Mouse (Mus musculus) cerebellum, postnatal 36 days (tissue): ENCODE measurements around the gene Bmp8a.
"Not testable (repeated sequence)": the region's sequence is repeated elsewhere in the genome, so short reads cannot be mapped to it uniquely, and the experiment has no call there.

ENCODE experiments used
- DNase-seq, 2 experiments: peaks; one replicate each; pipeline ENCODE4 v3.0.0; 2021 to 2022; ENCODE audit warnings: mixed read lengths in 2 of 2

Bmp8a gene

DNA sequence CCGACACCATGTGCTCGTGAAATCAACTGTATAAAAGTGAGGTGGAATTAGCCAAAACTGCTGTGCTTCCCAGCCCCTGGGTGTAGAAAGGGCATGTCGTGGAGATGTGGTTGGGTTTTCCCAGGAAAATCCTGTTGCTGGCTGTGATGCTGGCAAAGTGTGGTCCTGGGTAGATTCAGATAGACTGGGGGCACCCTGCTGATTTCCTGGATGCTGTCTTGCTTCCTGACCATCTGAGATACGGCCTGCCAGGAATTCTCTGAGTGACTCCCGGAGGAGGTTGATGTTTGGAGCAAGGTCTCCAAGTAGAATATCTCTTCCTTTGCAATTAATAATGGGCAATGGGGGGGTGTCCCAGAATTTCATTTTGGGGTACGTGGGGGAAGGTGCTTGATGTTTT lies 14.1 kb downstream of the Bmp8a start:
- DNase-seq = peak; percentile 46 to 57

DNA sequence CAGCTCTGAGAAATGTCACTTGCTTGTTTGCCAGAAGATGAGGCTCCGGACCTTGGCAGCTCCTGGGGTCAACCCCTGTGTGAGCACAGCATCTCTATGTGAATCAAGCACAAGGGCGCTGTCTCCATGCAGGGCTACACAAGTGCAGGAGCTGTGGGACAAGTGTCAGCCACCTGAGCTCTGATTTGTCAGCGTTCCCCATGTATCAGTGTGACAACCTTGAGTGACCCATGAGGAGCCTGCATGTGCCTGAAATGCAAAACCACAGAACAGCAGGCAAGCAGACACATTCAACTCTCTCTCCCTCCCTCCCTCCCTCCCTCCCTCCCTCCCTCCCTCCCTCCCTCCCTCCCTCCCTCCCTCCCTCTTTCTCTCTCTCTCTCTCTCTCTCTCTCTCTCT lies 15.4 kb downstream of the Bmp8a start:
- DNase-seq = no peak

DNA sequence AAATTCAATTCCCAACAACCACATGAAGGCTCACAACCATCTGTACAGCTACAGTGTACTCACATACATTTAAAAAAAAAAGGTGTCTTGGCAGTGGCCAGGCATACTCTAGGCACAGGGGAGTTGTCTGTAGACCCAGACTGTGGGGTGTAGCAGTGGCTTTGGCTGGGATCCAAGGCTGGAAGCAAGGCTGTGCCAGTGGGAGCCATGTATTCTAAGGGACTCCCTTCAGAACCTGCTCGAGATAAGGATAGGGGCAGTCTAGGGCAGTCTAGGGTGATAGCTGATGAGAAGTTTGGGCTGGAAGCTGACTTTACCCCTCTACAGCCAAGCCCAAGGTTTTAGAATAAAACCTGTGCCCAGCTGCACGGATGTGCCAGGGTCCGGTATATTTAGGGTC lies 17.0 kb downstream of the Bmp8a start:
- no peak for DNase-seq

DNA sequence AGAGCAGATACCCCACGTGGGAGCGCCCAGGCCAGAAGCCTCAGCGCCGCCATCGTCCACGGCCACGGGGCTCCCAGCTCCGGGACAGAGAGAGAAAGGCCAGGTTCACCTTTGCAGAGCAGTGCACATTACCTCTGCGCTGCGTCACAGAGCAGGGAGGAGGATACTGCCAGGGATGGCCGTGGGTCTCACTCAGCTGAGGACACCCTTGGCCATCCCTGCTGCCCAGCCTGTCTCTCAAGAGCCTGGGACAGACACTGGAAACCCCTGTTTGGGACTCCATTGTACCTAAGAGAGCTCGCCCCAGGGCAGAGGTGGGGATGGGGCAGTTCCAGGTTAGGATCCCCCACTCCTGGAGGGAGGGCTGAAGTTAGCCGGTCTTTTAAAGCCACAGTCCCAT lies 19.5 kb downstream of the Bmp8a start, which contains the start of gene Oxct2a:
Gene Oxct2a, minus strand, starts transcription at position 101 of the 400 bp plus-strand sequence.
- DNase-seq = no peak

DNA sequence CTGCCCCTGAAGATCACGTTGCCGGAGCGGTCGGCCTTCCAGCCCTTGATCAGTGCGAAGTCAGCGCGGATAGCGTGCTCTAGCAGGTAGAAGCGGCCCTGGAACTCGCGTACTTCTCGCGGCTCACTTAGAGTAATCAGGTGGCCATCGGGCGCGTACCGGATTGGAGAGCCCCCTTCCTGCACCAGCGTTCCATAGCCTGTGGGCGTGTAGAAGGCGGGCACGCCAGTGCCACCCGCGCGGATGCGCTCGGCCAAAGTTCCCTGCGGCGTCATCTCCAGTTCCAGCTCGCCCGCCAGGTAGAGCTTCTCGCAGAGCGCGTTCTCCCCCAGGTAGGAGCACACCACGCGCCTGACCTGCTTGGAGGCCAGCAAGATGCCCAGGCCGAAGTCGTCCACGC lies 20.1 kb downstream of the Bmp8a start:
- DNase-seq = not testable (repeated sequence)

DNA sequence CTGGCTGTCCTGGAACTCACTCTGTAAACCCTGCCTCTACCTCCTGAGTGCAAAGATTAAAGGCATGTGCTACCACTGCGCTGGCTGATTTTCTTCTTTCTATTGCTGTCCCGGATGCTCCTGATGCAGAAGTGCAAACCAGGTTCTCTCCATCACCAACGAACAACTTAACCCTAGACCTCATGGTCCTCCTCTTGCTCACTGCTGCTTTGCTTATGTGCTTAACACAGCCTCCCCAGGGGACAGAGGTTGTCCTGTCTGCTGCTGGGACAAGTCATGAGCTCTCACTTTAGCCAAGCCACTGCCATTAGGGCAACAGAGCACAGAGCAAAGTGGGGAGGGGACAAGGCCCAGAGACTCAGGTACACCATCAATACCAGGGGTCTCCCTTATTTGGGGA lies 28.6 kb downstream of the Bmp8a start:
- no peak for DNase-seq

DNA sequence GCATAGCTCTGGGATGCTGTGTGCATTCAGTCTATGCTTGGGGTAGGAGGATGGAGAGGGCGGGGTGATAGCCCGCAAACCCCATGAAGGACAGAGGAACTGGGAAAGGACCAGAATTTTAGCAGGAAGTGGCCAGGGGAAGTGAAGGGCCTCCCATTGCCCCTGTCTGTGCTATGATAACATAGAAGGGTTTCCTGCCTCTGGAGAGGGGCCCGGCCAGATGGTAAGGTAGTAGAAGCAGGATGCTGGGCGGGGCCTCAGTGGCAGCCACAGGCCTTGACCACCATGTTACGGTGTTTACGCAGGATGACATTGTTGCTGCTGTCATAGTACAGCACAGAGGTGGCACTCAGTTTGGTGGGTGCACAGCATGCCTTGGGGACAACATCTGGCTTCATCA lies 30.0 kb downstream of the Bmp8a start:
- no peak for DNase-seq

DNA sequence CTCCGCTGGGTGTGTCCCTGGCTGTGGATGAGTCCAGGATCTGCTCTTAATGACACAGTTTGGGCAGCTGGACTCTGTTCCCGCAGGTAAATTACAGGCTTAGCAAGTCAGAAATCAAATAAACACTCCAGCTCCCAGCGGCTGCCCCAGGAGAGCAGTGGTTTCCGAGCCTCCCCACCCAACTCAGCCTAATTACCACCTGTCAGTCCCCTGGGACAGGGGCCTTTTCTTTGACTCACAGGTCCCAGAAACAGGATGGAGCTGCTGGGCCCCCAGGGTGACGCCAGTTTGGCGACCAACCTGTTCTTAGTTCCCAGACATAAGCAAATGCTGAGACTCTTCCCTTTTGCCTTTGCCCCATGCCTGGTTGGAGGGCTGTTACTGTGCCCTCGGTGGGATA lies 31.2 kb downstream of the Bmp8a start:
- no peak for DNase-seq

DNA sequence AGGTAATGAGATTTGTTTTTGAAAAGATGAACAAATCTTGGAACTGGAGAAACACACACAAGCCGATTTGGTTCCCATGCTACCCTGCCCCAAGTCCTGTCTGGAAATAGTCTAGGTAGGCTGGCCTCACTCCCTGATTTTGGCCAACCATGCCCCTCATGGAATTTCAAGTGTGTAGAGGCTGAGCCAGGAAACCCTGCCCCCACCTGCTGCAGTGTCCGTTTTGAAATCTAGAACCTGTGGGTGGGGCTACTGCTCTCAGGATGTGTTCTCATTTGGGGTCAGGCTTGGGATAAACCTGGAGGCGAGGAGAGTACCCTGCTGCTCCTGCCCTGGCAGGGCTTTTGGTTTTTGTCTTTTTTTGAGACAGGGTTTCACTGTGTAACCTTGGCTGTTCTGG lies 34.8 kb downstream of the Bmp8a start:
- no peak for DNase-seq

DNA sequence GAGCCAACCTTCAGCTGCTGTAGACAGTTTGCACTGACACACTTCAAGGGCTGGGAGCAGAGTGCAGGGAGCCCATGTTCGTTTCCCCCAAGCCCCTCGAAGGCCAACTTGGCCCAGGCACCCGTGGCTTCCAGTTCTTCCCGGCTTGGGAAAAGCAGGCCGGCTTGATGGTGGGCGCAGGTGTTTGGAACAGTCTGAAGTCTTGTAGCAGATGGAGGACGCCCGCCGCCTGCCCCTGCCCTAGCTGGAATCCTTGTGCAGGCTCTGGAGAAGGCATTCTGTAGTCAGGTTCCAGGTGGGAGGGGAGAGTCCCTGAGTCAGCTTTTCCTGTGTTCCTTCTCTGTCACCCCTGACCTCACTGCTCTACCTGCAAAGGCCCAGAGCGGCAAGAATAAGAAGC lies 36.1 kb downstream of the Bmp8a start:
- DNase-seq = no peak

DNA sequence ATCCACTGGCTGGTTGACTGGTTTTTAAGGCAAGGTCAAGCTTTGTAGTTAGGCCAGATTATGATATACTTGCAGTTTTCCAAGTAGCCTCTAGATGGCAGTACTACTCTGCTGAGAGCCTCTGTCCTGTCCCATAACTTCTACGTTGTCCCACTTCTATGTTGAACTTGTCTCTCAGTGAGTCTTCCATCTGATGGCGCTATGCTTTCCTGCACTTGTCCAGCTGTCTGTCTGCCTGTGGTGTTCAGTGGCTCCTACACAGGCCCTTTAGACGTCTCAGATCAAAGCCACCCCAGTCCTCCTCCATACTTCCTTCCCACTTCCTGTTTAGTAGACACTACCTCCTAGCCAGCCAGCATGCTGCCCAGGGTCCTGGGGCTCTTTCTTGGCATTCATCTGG lies 37.3 kb downstream of the Bmp8a start:
- DNase-seq = peak in 1 of 2 experiments; percentile 34

DNA sequence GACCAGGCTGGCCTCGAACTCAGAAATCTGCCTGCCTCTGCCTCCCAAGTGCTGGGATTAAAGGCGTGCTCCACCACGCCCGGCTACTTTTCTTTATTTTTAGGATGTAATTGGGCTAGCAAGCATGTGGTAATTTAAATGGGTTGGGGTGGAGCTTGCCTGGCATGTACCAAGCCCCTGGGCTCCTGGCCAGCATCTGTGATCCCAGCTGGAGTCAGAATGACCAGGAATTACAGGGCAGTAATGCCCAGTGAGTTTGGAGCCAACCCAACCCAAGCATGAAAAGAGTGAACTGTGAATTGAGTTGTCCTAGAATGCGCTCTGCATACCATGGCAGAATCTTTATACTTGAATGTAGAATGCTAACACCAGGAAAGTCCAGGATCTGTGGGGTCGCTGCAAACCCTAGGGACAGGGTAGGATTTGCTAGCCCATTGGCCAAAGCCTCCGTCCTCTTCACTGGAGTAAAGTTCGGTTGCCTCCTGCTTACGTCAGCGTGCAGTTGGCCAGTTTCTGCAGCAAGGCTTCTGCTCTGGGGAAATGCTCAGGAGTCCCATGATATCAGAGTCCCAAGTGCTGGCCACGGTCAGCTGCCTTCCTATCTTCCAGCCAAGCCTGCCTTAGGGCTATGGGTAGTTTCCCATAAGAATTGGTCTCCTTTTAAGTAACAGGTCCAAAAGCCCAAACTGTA lies 43.9 kb downstream of the Bmp8a start:
- DNase-seq = peak; percentile 58 to 64

DNA sequence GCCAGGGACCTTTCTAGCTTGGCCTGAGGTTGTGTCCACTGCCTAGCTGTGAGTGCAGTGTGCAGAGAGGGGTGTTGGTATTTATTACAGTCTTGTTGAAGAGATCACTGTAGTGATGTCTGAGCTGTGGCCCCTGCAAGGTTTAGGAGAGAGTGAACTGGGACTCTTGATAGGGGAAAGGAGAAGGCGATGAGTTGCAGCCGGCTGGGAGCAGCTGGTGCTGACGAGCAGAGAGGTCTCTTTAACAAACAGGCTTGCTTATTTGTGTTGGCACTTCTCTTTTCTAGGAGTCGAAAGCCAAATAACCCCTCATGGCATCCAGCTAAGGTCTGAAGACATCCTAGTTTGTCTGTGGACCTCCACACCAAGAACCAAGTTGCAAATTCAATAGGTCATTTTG lies 44.8 kb downstream of the Bmp8a start:
- no peak for DNase-seq

DNA sequence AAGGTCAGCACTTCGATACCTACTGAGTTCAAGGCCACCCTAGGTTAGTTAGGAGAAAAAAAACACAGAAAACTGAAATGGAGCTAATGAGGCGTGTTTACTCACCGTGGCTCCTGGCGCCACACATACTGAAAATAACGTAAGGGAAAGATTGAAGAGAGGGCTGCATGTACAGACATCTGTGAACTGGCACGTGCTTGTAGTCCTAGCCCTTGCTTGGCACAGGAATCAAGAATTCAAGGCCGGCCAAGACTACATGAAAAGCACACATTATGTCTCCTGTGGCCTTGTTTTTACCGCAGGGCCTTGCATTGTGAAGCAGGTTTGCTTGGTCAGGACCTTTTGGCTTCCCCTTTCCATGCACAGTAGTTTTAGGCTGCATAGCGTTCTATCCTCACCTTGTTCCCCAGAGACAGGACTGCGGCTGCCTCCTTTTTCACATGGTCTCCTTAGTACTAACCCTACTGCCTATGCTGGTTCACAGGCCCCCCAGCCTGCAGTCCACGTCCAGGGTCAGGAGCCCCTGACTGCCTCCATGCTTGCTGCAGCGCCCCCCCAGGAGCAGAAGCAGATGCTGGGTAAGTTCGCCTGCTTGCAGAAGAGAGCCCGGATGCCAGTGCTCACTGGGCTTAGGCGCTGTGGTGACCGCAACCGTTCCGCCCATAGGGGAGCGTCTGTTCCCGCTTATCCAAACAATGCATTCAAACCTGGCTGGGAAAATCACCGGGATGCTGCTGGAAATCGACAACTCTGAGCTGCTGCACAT lies 45.7 kb downstream of the Bmp8a start:
- no peak for DNase-seq

DNA sequence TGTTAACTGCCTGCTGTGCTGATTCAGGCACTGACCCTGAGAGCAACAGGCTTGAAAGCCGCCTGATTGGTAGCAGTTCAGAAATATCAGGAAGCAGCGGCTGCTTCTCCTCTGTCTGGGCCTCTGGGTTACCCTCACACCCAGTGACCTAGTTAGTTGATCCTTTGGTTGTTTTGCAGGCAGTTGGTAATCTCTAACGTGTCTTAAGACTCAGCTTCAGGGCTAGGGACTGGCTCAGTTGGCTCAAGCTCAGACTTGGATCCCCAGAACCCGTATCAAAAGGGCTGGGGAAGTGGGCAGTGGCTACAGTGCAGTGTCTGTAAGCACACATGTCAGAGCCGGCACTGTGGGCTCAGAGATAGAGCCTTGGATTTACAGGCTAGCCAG lies 46.9 kb downstream of the Bmp8a start:
- DNase-seq = no peak

DNA sequence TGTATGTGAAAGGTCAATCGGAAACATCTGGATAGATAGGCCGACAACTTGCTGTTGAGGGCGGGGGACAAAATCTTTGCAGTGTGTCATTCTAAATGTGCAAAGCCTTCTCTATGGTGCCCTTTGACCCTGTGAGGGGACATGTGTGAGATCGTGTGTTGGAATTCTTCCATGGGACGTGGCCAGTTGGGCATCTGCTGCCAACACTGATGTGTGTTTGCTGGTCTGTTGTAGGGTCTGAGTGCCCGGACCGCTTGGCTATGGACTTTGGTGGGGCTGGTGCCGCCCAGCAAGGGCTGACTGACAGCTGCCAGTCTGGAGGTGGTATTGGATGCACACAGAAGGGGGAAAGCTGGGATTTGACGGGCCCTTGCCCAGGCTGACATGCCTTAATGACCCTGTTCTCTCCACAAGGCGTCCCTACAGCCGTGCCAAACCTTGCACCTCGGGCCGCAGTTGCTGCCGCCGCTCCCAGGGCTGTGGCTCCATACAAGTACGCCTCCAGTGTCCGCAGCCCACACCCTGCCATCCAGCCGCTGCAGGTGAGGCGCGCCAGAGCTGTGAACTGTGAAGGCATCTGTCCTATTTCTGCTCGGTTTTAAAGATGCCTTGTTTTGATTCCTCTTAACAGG lies 47.4 kb downstream of the Bmp8a start:
- DNase-seq = no peak

DNA sequence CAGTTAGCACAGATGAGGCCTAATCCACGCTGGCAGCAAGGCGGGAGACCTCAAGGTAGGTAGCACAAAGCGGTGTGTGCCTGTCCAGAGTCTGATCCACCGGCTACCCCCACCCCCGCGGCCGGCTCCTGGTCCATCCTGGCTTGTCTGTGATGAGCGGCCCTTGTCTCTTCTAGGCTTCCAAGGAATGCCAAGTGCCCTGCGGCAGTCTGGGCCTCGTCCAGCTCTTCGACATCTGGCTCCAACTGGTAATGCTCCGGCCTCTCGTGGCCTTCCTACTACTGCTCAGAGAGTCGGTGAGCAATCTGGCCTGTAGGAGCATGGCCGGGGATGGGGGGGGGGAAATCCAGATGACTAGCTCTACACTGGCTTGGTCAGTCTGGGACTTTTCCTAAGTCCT lies 48.0 kb downstream of the Bmp8a start:
- DNase-seq = not testable (repeated sequence)

DNA sequence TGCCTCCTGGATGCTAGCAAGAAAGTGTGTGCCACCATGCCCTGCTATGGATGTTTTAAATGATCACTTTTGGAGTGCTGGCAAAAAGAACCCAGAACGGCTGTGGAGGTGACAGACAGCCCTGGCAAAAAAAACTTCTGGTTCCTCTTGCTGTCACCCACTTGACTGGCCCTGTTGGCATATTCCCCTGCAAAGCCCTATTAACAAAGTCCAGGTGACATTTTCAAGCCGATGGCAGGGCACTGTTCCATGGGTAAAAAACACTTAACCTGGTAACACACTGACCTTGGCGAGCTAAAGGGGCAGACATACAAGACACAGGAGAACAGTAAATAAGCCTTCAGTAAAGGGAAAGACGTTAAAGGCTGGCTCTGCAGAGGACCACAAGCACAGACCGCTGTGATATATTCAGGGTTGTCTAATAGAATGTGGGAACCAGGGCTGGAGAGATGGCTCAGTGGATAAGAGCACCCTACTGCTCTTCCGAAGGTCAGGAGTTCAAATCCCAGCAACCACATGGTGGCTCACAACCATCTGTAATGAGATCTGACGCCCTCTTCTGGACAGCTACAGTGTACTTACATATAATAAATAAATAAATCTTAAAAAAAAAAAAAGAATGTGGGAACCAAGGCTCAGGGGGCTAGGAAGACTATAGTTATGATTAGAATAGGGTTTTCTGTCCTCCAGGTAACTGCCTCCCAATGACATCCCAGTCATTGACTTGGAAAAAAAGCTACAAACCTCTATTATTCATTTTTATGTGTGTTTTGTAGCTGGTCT lies 49.2 kb downstream of the Bmp8a start:
- DNase-seq = no peak

DNA sequence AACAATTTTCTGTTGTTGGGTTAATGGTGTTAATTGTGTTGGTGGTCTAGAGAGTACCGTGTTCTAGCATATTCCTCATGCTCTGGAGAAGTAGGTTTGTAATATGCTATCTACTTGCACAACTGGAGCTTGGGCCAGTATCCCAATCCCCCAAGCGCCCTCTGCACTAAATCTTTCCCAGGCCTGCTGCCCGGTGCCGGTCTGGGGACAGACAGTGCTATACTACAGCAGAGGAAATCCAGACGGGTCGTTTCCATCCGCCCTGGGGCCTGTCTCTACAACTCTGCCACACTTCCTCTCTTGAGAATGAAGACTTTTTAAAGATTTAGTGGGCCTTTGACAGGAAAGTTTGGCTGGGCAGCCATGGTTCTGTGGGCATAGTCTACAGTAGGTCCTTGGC lies 50.1 kb downstream of the Bmp8a start:
- DNase-seq = no peak

DNA sequence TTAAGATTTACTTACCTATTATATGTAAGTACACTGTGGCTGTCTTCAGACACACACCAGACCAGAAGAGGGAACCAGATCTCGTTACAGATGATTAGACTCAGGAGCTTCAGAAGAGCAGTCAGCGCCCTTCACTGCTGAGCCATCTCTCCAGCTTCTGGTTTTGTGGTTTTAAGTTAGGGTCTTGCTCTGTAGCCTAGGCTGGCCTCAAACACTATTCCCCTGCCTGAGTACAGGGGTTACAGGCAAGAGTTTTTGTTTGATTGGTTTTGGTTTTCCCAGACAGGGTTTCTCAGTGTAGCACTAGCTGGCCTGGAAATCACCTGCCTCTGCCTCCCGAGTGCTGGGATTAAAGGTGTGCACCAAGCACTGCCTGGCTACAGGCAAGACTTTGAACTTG lies 50.7 kb downstream of the Bmp8a start:
- DNase-seq = no peak

DNA sequence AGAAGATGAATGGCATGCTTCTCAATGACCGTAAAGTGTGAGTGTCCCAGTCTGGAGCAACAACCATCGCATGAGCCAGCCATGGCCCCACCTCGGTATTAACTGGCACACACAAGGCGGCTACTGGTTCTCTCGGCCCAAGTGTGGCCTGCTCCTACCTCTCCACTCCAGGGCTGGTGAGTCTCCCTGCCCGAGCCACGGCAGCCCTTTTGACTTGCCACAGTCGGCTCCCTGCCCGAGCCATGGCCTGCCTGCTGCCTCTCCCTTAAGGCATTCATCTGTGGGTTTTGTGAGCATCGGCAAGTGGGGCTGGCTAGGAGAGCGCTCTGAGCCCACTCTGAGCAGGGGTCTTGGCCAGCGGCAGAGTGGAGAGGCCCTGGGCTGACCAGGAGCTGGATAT lies 54.0 kb downstream of the Bmp8a start:
- DNase-seq = no peak

DNA sequence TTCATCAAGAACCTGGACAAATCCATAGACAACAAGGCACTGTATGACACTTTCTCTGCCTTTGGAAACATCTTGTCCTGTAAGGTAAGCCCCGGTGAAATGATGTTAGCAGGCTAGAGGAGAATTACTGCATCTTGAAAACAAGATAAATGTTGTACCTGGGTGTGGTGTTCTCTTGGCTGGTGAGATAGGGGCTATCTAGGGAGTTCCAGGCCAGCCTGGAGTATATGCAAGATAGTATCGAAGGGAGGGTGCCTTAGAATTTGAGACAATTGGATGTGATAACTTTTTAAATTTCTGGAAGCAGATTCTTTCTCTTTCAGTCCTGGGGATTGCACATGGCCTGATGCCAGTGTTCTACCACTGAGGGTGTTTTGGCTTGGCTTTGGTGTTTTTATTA lies 56.3 kb downstream of the Bmp8a start:
- no peak for DNase-seq
